Mouse (Mus musculus) layer of hippocampus, adult 2 months (tissue): Measurements from ENCODE around the gene Fads3. TPM values are rescaled to one million over a fixed set of nuclear protein-coding genes. Genes with fewer than 3 reads are reported as not detected.
A peak's percentile ranks its signal among the peaks of the same experiment; 100 is the strongest.

Experiments used
- DNase-seq, 2 experiments: peaks; one replicate each; pipeline ENCODE4 v3.0.0; 2022; ENCODE audit warnings: low spot score in 2 of 2
- H3K27ac ChIP-seq: fragments of 200-600 bp; 2 replicates; pipeline ENCODE4 v1.8.1; 2022
- H3K4me3 ChIP-seq: fragments of 200-600 bp; 2 replicates; pipeline ENCODE4 v1.8.1; 2022; ENCODE audit warnings: mild to moderate bottlenecking
- CTCF ChIP-seq: fragments of 200-600 bp; conservative IDR thresholded peaks from 2 replicates; pipeline ENCODE4 v1.8.1; 2022; ENCODE audit warnings: antibody characterized with exemption, mild to moderate bottlenecking, moderate library complexity
- total RNA-seq, 2 experiments: library from RNA; stranded (reverse); gene quantifications; 2 replicates each; pipeline ENCODE4 v1.2.3; 2021

Fads3 gene
- total RNA-seq, 2 experiments from 2014 or later = 25.0 to 25.6 TPM

GRCm38 (mm10) chr19:10058352-10058825 lies 17.0 kb downstream of the Fads3 start:
- no peak for TF ChIP-seq CTCF
- DNase-seq = no peak
- Histone ChIP-seq H3K4me3 (no peak overlapping the region), H3K27ac (no peak overlapping the region; the same call in 1 of the 2 replicates)

- TF ChIP-seq CTCF = no peak
- H3K4me3 ChIP-seq = no peak overlapping the region
- no peak for DNase-seq
- no peak overlapping the region for H3K27ac ChIP-seq
Measured at GRCm38 (mm10) chr19:10058876-10059427, 17.6 kb downstream of the Fads3 start.

DNA sequence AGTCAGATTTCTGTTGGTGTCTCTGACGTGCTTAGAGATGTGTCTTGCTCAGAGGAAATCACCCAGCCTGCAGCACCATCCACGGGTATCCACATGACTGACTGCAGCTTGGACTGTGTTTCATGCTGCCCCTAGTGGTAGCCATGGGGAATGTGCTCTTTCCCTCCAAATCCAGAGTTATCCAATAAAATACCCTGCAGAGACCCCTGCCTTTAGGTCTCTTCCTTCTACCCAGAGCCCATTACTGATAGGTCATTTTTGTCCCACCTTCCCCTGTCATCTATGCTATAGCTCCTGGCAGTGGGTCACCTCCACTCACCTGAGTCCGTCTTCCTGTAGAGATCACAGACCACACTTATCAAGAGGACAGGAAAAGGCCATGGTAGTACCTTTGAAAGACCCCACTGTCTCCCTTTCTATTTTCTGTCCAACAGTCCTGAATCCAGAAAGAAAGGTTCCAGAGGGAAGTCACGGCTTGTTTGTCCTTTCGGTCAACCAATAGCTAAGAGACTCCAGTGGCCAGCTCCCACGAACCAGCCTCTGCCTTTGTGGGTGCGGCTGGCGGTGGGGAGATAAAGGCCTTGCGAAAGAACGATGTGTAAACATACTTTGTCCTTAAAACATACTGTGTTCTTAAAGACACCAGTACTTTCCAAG lies 18.7 kb downstream of the Fads3 start:
- TF ChIP-seq CTCF = peak; percentile 95
- Histone ChIP-seq H3K4me3 (no peak overlapping the region), H3K27ac (peak overlapping the region; percentile 50)
- DNase-seq = peak; percentile 54 to 61

- no peak for DNase-seq
- Histone ChIP-seq H3K27ac (peak overlapping the region; percentile 65; the same call in 1 of the 2 replicates), H3K4me3 (no peak overlapping the region)
- no peak for TF ChIP-seq CTCF
Measured at GRCm38 (mm10) chr19:10060783-10061590, 19.6 kb downstream of the Fads3 start.

DNA sequence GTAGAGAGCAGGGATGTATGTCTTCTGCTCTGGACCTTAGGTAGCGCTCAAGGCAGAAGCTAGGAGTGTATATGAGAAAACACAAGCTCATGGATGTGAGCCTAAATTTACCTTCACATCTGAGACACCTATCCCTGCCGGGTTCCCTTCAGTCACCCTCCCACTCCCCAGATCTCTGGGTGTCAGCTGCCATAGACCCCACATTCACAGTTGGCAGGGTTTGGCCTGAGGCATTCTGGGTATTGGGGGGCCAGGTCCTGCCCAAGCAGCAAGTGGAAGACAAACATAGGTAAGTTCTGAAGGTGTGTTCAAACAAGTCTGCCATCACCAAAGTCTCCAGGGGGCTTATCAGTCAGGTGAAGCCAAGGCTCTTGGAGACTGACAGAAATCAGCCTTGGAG lies 20.3 kb downstream of the Fads3 start:
- peak overlapping the region; percentile 65; the same call in 1 of the 2 replicates for H3K27ac ChIP-seq
- H3K4me3 ChIP-seq = no peak overlapping the region
- TF ChIP-seq CTCF = no peak
- no peak for DNase-seq

GRCm38 (mm10) chr19:10062292-10062691 lies 20.9 kb downstream of the Fads3 start:
- no peak for TF ChIP-seq CTCF
- H3K27ac ChIP-seq = no peak overlapping the region
- H3K4me3 ChIP-seq = no peak overlapping the region
- DNase-seq = no peak

- TF ChIP-seq CTCF = no peak
- Histone ChIP-seq H3K27ac (no peak overlapping the region), H3K4me3 (no peak overlapping the region)
- DNase-seq = no peak
Measured at GRCm38 (mm10) chr19:10062862-10063261, 21.5 kb downstream of the Fads3 start.

- H3K27ac ChIP-seq = 0 out of 2 replicates have a peak overlapping the region, but pooled peaks have one; percentile 32
- DNase-seq = no peak
- no peak overlapping the region for H3K4me3 ChIP-seq
- no peak for TF ChIP-seq CTCF
Measured at GRCm38 (mm10) chr19:10064173-10065012, 23.0 kb downstream of the Fads3 start.

GRCm38 (mm10) chr19:10065465-10066188 lies 24.3 kb downstream of the Fads3 start:
- H3K27ac ChIP-seq = no peak overlapping the region
- TF ChIP-seq CTCF = no peak
- H3K4me3 ChIP-seq = no peak overlapping the region
- DNase-seq = no peak

DNA sequence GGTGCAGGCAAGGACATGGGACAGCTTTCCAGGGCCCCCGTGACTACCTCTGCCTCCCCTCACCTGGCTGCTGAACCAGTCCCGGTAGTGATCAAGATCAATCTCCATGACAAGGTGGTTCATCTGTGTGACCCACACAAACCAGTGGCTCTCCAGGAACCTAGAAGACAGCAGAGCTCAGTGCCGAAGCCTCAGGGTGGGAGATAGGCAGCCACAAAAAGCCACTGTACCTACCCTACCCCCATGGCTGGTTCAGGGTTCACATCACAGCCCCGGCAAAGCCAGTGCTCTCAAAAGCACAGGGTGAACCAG lies 24.8 kb downstream of the Fads3 start:
- Histone ChIP-seq H3K27ac (no peak overlapping the region), H3K4me3 (no peak overlapping the region)
- DNase-seq = no peak
- TF ChIP-seq CTCF = no peak

DNA sequence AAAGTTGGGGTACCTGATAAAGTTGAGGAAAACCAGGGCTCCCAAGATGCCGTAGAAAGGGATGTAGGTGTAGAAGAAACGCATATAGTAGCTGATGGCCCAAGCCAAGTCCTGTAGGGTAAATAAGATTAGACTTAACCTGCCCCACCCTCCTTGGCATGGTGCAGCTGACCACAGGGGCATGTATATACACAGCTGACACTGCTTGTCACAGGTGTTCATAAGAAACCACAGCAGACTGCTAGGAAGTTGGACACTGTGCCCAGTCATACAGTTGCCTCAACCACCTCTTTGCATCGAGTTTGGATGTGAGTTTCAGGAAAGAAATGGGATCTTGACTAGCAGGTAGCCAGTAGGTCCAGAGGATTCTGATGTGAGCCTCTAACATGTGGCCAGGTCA lies 25.1 kb downstream of the Fads3 start:
- no peak for TF ChIP-seq CTCF
- DNase-seq = no peak
- Histone ChIP-seq H3K4me3 (no peak overlapping the region), H3K27ac (no peak overlapping the region)

DNA sequence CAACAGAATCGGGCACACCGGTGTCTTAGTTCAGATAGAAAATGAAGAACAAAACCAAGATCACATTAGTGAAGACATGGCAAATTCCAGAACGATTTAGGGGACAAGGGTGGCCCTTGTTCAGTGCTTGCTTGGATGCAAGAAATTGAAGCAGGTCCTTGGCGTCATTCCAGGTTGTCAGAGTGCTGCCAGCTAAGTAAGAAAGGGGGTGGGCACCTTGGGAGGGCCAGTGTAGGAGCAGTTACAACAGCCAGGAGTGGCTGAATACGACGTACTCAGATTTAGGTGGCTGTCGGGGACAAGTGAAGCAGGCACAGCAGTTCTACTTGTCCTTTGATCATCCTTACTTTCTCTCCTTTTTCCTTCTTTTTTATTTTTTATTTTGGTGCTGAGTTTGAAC lies 26.3 kb downstream of the Fads3 start:
- peak in 1 of 2 experiments; percentile 30 for DNase-seq
- no peak for TF ChIP-seq CTCF
- Histone ChIP-seq H3K4me3 (no peak overlapping the region), H3K27ac (peak overlapping the region; percentile 53)
